Mouse (Mus musculus) embryonic facial prominence, embryonic 12.5 days (tissue): ENCODE data around the gene Plce1. TPM values are rescaled to one million over a fixed set of nuclear protein-coding genes. Genes with fewer than 3 reads are reported as not detected.

Experiments used
- ATAC-seq: fragments of 200-750 bp; cut with Nextera tagmentation; 2 replicates; pipeline ENCODE4 v1.8.0; 2017; ENCODE audit not compliant: insufficient number of reproducible peaks, insufficient read depth, low FRiP score, low TSS enrichment
- H3K27ac ChIP-seq: fragments of 300-500 bp; sonication (generic); 2 replicates; pipeline ENCODE4 v1.5.1; 2016; ENCODE audit warnings: mild to moderate bottlenecking
- H3K27me3 ChIP-seq: fragments of 300-500 bp; sonication (generic); 2 replicates; pipeline ENCODE4 v1.6.1; 2016; ENCODE audit warnings: mild to moderate bottlenecking, moderate library complexity
- H3K36me3 ChIP-seq: fragments of 300-500 bp; sonication (generic); 2 replicates; pipeline ENCODE4 v1.6.1; 2016; ENCODE audit warnings: mild to moderate bottlenecking
- H3K4me1 ChIP-seq: fragments of 300-500 bp; sonication (generic); 2 replicates; pipeline ENCODE4 v1.6.1; 2016
- H3K4me2 ChIP-seq: fragments of 300-500 bp; sonication (generic); replicated peaks from 2 replicates; pipeline ENCODE4 v1.6.1; 2016; ENCODE audit warnings: mild to moderate bottlenecking, moderate library complexity
- H3K4me3 ChIP-seq: fragments of 300-500 bp; sonication (generic); 2 replicates; pipeline ENCODE4 v1.5.1; 2016; ENCODE audit warnings: mild to moderate bottlenecking
- H3K9ac ChIP-seq: fragments of 300-500 bp; sonication (generic); 2 replicates; pipeline ENCODE4 v1.6.1; 2016; ENCODE audit warnings: mild to moderate bottlenecking, moderate library complexity
- H3K9me3 ChIP-seq: fragments of 300-500 bp; sonication (generic); 2 replicates; pipeline ENCODE4 v1.6.1; 2016; ENCODE audit warnings: mild to moderate bottlenecking, moderate library complexity
- WGBS: fragments of 180-500 bp; shearing (Covaris S2); methylation state at CpG from one replicate; pipeline ENCODE4 v1.1.7; 2016; 5-methylcytosine and 5-hydroxymethylcytosine counted together
- polyA plus RNA-seq: library from polyadenylated mRNA; unstranded; fragments of >200 nt; fragmentation: Nextera tagmentation; extraction: Ambion mirVana; gene quantifications from 2 replicates; pipeline ENCODE4 v1.2.1, GENCODE M21; 2016

The Plce1 gene
- polyA plus RNA-seq, 1 experiment from 2014 or later, result 4.7 TPM

DNA sequence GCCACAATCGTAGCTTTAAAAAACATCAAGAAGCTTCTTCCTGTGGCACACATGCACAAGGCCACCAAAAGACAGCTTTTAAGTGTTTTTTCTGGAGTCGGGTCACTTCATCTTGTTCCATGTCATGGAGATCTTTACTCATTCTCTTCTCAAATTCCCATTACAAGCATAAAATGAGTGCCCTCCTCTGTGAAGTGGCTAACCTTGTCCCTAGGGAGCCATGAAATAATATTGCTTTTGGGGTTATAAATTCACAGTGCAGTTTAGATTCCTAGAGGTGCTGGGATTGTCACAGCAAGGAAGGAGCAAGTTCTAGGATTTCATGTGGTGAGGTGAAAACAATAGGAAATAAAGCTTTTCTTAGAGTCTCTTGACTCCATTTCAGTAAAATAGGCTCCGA lies 223.8 kb downstream of the Plce1 start:
- WGBS, result 65% methylated on average over 3 of the region's 3 CpGs
- H3K27ac ChIP-seq, result no peak overlapping the region
- no peak for ATAC-seq

GRCm38 (mm10) chr19:38705244-38705643 lies 224.3 kb downstream of the Plce1 start:
- no peaks in the 10 kb centered on the region for H3K27me3 ChIP-seq
- no peak overlapping the region for H3K27ac ChIP-seq
- ATAC-seq, result no peak
- H3K9me3 ChIP-seq, result no peaks in the 10 kb centered on the region
- H3K4me3 ChIP-seq, result no peak overlapping the region
- no peaks in the 10 kb centered on the region for H3K36me3 ChIP-seq
- WGBS, result 88% methylated on average over 11 of the region's 11 CpGs
- no peaks in the 10 kb centered on the region for H3K4me1 ChIP-seq
- H3K9ac ChIP-seq, result no peak overlapping the region
- H3K4me2 ChIP-seq, result no peak overlapping the region

More for the DNA sequence above, 223.8 kb downstream of the Plce1 start:
- H3K27me3 ChIP-seq, result no peaks in the 10 kb centered on the region
- H3K4me3 ChIP-seq, result no peak overlapping the region
- no peaks in the 10 kb centered on the region for H3K9me3 ChIP-seq
- no peaks in the 10 kb centered on the region for H3K36me3 ChIP-seq
- no peak overlapping the region for H3K4me2 ChIP-seq
- no peak overlapping the region for H3K9ac ChIP-seq
- no peaks in the 10 kb centered on the region for H3K4me1 ChIP-seq

- no peak for ATAC-seq
- Histone ChIP-seq H3K4me2 (no peak overlapping the region), H3K27ac (no peak overlapping the region), H3K4me1 (no peaks in the 10 kb centered on the region), H3K36me3 (no peaks in the 10 kb centered on the region), H3K27me3 (no peaks in the 10 kb centered on the region), H3K9me3 (no peaks in the 10 kb centered on the region), H3K9ac (no peak overlapping the region), H3K4me3 (no peak overlapping the region)
- 85% methylated on average over 6 of the region's 6 CpGs for WGBS
Observed at GRCm38 (mm10) chr19:38706449-38706848, 225.5 kb downstream of the Plce1 start.

DNA sequence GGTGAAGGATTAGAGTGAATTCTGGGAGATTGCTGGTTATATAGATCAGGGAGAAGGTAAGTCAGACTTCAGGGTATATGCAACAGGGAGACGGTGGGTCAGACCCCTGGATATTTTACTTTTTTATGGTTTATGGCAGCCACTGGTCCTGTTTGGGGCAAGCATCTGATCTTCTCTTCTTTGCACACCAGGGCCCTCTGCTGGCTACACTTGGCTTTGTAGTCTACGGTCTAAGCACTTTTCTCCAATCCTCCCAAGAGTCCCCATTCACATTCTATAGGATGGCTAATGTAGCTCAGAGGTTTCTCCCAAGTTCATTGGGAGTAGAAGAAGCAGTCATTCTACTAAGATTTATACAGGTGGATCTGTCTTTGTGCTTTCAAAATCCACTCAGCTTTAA lies 228.5 kb downstream of the Plce1 start:
- H3K36me3 ChIP-seq, result no peaks in the 10 kb centered on the region
- WGBS, result 79% methylated on average over 2 of the region's 2 CpGs
- no peaks in the 10 kb centered on the region for H3K27me3 ChIP-seq
- H3K4me2 ChIP-seq, result no peak overlapping the region
- H3K9me3 ChIP-seq, result no peaks in the 10 kb centered on the region
- no peak overlapping the region for H3K4me3 ChIP-seq
- no peak for ATAC-seq
- H3K27ac ChIP-seq, result no peak overlapping the region
- no peak overlapping the region for H3K9ac ChIP-seq
- no peaks in the 10 kb centered on the region for H3K4me1 ChIP-seq

DNA sequence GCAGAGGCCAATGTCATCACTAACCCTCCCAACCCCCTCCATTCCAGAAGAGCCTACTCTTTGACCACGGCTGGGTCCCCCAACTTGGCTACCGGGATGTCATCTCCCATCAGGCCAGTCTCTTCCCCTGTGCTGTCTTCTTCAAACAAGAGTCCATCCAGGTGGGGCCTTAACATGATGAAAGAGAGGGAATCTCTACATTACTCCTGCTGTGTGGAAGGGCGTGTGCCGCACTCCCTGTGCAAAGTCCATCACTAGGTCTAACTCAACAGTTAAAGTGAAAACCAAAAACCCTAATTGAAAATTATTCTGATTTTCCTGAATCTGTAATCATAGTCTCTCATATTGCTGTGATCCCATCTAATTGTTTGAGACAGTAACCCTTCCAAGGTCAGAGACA lies 240.9 kb downstream of the Plce1 start:
- Histone ChIP-seq H3K4me3 (no peak overlapping the region), H3K27ac (no peak overlapping the region), H3K4me2 (no peak overlapping the region), H3K9me3 (no peaks in the 10 kb centered on the region), H3K4me1 (no peaks in the 10 kb centered on the region), H3K36me3 (no peaks in the 10 kb centered on the region; the same call in 1 of the 2 replicates), H3K27me3 (no peaks in the 10 kb centered on the region), H3K9ac (no peak overlapping the region)
- ATAC-seq, result no peak
- 93% methylated on average over 4 of the region's 4 CpGs for WGBS

DNA sequence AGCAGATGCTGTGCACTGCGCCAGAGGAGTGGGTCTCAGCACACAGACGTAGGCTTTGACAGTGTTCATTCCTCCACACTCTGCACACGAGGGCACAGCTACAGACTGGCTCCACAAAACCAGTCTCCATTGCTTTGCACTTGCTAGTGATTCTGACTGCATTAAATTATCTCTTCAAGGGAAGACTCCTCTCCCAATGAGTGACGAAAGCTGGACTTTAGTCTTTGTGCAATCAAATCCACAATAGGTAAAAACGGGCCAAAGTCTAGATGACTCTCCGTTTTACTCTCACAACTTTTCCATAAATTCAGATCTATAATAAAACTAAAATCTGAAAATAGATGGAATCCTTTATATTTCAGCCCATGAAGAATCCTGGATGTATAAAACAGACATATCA lies 242.1 kb downstream of the Plce1 start:
- Histone ChIP-seq H3K4me1 (no peaks in the 10 kb centered on the region), H3K9me3 (no peaks in the 10 kb centered on the region), H3K27me3 (no peaks in the 10 kb centered on the region), H3K4me3 (no peak overlapping the region), H3K36me3 (no peaks in the 10 kb centered on the region), H3K9ac (no peak overlapping the region), H3K4me2 (no peak overlapping the region), H3K27ac (no peak overlapping the region)
- no peak for ATAC-seq
- WGBS, result 88% methylated on average over 6 of the region's 6 CpGs

- Histone ChIP-seq H3K4me2 (no peak overlapping the region), H3K9me3 (no peaks in the 10 kb centered on the region), H3K36me3 (no peaks in the 10 kb centered on the region), H3K27ac (no peak overlapping the region), H3K4me3 (no peak overlapping the region), H3K27me3 (no peaks in the 10 kb centered on the region), H3K9ac (no peak overlapping the region), H3K4me1 (no peaks in the 10 kb centered on the region)
- 77% methylated on average over 5 of the region's 5 CpGs for WGBS
- no peak for ATAC-seq
Observed at GRCm38 (mm10) chr19:38723969-38724368, 243.1 kb downstream of the Plce1 start.

- no peaks in the 10 kb centered on the region for H3K4me1 ChIP-seq
- no peaks in the 10 kb centered on the region for H3K9me3 ChIP-seq
- H3K9ac ChIP-seq, result no peak overlapping the region
- H3K27me3 ChIP-seq, result no peaks in the 10 kb centered on the region
- no peak overlapping the region for H3K4me2 ChIP-seq
- no peak overlapping the region for H3K4me3 ChIP-seq
- WGBS, result 71% methylated on average over 6 of the region's 6 CpGs
- no peak for ATAC-seq
- no peaks in the 10 kb centered on the region for H3K36me3 ChIP-seq
- no peak overlapping the region for H3K27ac ChIP-seq
Observed at GRCm38 (mm10) chr19:38728842-38729241, 247.9 kb downstream of the Plce1 start.

DNA sequence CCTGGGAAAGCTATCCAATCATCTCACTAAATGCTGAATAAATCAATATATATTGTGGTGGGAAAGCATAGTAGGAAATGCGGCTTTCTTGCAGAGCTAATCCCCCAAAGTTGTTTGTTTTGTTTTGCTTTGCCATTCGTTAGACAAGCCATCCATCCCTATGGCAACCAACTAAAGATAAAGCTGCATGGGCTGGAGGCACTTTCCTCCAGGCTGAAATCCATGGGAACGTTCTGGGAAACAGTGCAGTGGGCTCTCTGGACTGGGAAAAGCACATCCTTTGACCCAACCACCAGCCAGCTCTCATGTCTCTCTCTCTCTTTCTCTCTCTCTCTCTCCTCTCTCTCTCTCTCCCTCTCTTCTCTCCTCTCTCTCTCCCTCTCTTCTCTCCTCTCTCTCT lies 248.4 kb downstream of the Plce1 start:
- 30% methylated on average over 3 of the region's 3 CpGs for WGBS
- Histone ChIP-seq H3K9me3 (no peaks in the 10 kb centered on the region), H3K9ac (no peak overlapping the region), H3K4me2 (no peak overlapping the region), H3K27me3 (no peaks in the 10 kb centered on the region), H3K36me3 (no peaks in the 10 kb centered on the region), H3K4me1 (no peaks in the 10 kb centered on the region), H3K4me3 (no peak overlapping the region), H3K27ac (no peak overlapping the region)
- no peak for ATAC-seq

- no peak overlapping the region for H3K9ac ChIP-seq
- H3K4me3 ChIP-seq, result no peak overlapping the region
- no peak overlapping the region for H3K27ac ChIP-seq
- no peaks in the 10 kb centered on the region for H3K36me3 ChIP-seq
- H3K4me2 ChIP-seq, result no peak overlapping the region
- H3K4me1 ChIP-seq, result peaks cover 5% of the 10 kb centered on the region; the same call in 1 of the 2 replicates
- no peaks in the 10 kb centered on the region for H3K9me3 ChIP-seq
- ATAC-seq, result no peak
- WGBS, result 47% methylated on average over 8 of the region's 8 CpGs
- H3K27me3 ChIP-seq, result no peaks in the 10 kb centered on the region
Observed at GRCm38 (mm10) chr19:38744546-38744945, 263.6 kb downstream of the Plce1 start.

GRCm38 (mm10) chr19:38745810-38746491 lies 265.0 kb downstream of the Plce1 start:
- Histone ChIP-seq H3K9me3 (no peaks in the 10 kb centered on the region), H3K9ac (no peak overlapping the region), H3K4me3 (no peak overlapping the region), H3K27ac (no peak overlapping the region), H3K36me3 (no peaks in the 10 kb centered on the region), H3K27me3 (no peaks in the 10 kb centered on the region), H3K4me2 (no peak overlapping the region), H3K4me1 (peaks cover 5% of the 10 kb centered on the region; the same call in 1 of the 2 replicates)
- WGBS, result 59% methylated on average over 10 of the region's 10 CpGs
- no peak for ATAC-seq

GRCm38 (mm10) chr19:38746492-38747014 lies 265.6 kb downstream of the Plce1 start:
- no peaks in the 10 kb centered on the region for H3K36me3 ChIP-seq
- H3K9me3 ChIP-seq, result no peaks in the 10 kb centered on the region
- no peak overlapping the region for H3K4me3 ChIP-seq
- no peak overlapping the region for H3K4me2 ChIP-seq
- H3K27ac ChIP-seq, result no peak overlapping the region
- no peak overlapping the region for H3K9ac ChIP-seq
- 30% methylated on average over 6 of the region's 6 CpGs for WGBS
- ATAC-seq, result peak; percentile 79; the same call in 1 of the 2 replicates
- peaks cover 5% of the 10 kb centered on the region; the same call in 1 of the 2 replicates for H3K4me1 ChIP-seq
- no peaks in the 10 kb centered on the region for H3K27me3 ChIP-seq
